Mouse (Mus musculus) liver, embryonic 14.5 days (tissue): ENCODE measurements around the gene Cacybp. TPM values are rescaled to one million over a fixed set of nuclear protein-coding genes. Genes with fewer than 3 reads are reported as not detected.

Source experiments
- ATAC-seq: fragments of 200-750 bp; cut with Nextera tagmentation; 2 replicates; pipeline ENCODE4 v1.8.0; 2017; ENCODE audit warnings: moderate number of reproducible peaks, mild to moderate bottlenecking, moderate library complexity; ENCODE audit not compliant: insufficient read depth
- DNase-seq, 3 experiments: peaks; one replicate each; pipeline ENCODE4 v3.0.0-alpha.2; 2012 to 2013; ENCODE audit warnings: low read depth in 3 of 3, low spot score in 3 of 3
- H3K27ac ChIP-seq: fragments of 300-500 bp; sonication (generic); 2 replicates; pipeline ENCODE4 v1.5.1; 2014; ENCODE audit warnings: moderate library complexity, mild to moderate bottlenecking, control low read depth, inconsistent platforms
- H3K27me3 ChIP-seq: fragments of 300-500 bp; sonication (generic); 2 replicates; pipeline ENCODE4 v1.6.1; 2014; ENCODE audit warnings: mild to moderate bottlenecking, low read length, moderate library complexity; ENCODE audit not compliant: control insufficient read depth, insufficient read depth
- H3K36me3 ChIP-seq: fragments of 300-500 bp; sonication (generic); replicated peaks from 2 replicates; pipeline ENCODE4 v1.6.1; 2014; ENCODE audit warnings: low read depth; ENCODE audit not compliant: control insufficient read depth, insufficient read depth
- H3K4me1 ChIP-seq, 2 experiments: fragments of 200-500 bp in 1 of 2; fragments of 300-500 bp in 1 of 2; sonication (generic) in 1 of 2; replicated peaks; 2 replicates each; pipeline ENCODE4 v1.6.1; 2012 to 2014; ENCODE audit warnings: antibody characterized with exemption in 1 of 2, inconsistent platforms in 1 of 2, low read length in 1 of 2; ENCODE audit not compliant: control insufficient read depth in 2 of 2, insufficient read depth in 2 of 2
- H3K4me2 ChIP-seq: fragments of 300-500 bp; sonication (generic); 2 replicates; pipeline ENCODE4 v1.6.1; 2014; ENCODE audit warnings: low read depth, mild to moderate bottlenecking, control low read depth, moderate library complexity
- H3K4me3 ChIP-seq, 2 experiments: fragments of 200-500 bp in 1 of 2; fragments of 300-500 bp in 1 of 2; sonication (generic) in 1 of 2; 2 replicates each; pipeline ENCODE4 v1.5.1; 2012 to 2014; ENCODE audit warnings: low read depth in 2 of 2, low read length in 2 of 2, mild to moderate bottlenecking in 2 of 2, control low read depth in 1 of 2, inconsistent platforms in 1 of 2, moderate library complexity in 1 of 2; ENCODE audit not compliant: insufficient read depth in 1 of 2
- H3K9ac ChIP-seq: fragments of 300-500 bp; sonication (generic); replicated peaks from 2 replicates; pipeline ENCODE4 v1.6.1; 2014; ENCODE audit warnings: mild to moderate bottlenecking, control low read depth, moderate library complexity
- H3K9me3 ChIP-seq: fragments of 300-500 bp; sonication (generic); 2 replicates; pipeline ENCODE4 v1.6.1; 2016; ENCODE audit warnings: low read length, mixed read lengths; ENCODE audit not compliant: control insufficient read depth
- CTCF ChIP-seq: IDR thresholded peaks from 2 replicates; pipeline ENCODE4 v1.5.1; 2016; ENCODE audit warnings: antibody characterized with exemption, low read depth, control low read depth
- EP300 ChIP-seq: IDR thresholded peaks from 2 replicates; pipeline ENCODE4 v1.6.1; 2016; ENCODE audit warnings: antibody characterized with exemption, low read depth
- WGBS: fragments of 180-500 bp; shearing (Covaris S2); extraction: QIAGEN DNeasy Blood & Tissue Kit; methylation state at CpG from one replicate; pipeline ENCODE4 v1.1.7; 2014; ENCODE audit not compliant: insufficient replicate concordance; 5-methylcytosine and 5-hydroxymethylcytosine counted together
- polyA plus RNA-seq, 2 experiments: library from polyadenylated mRNA; depleted of rRNA in 1 of 2; stranded (reverse) in 1 of 2; unstranded in 1 of 2; fragments of >200 nt; fragmentation: Nextera tagmentation in 1 of 2; extraction: Ambion mirVana in 1 of 2; gene quantifications; 2 replicates each; pipeline versions ENCODE4 v1.2.1 to v1.2.3; 2012 to 2014

The Cacybp gene
- polyA plus RNA-seq, 2 experiments, result 41.9 to 161 TPM

GRCm38 (mm10) chr1:160246844-160247243 lies 34.2 kb upstream of the Cacybp start:
- no peaks in the 10 kb centered on the region for H3K27me3 ChIP-seq
- no peak overlapping the region for H3K9ac ChIP-seq
- no peaks in the 10 kb centered on the region; a peak in 1 of 4 replicates for H3K4me1 ChIP-seq
- TF ChIP-seq EP300 (no peak), CTCF (no peak)
- H3K4me2 ChIP-seq, result no peak overlapping the region
- no peak for ATAC-seq
- no peak overlapping the region for H3K4me3 ChIP-seq
- WGBS, result 59% methylated on average over 4 of the region's 4 CpGs
- no peak for DNase-seq
- H3K27ac ChIP-seq, result no peak overlapping the region
- no peaks in the 10 kb centered on the region for H3K9me3 ChIP-seq
- H3K36me3 ChIP-seq, result no peaks in the 10 kb centered on the region

- no peaks in the 10 kb centered on the region for H3K36me3 ChIP-seq
- 29% methylated on average over 2 of the region's 2 CpGs for WGBS
- H3K4me3 ChIP-seq, result no peak overlapping the region
Observed at GRCm38 (mm10) chr1:160245954-160246353, 33.3 kb upstream of the Cacybp start.

GRCm38 (mm10) chr1:160244689-160245088 lies 32.0 kb upstream of the Cacybp start:
- DNase-seq, result no peak
- TF ChIP-seq CTCF, result no peak
- no peak for TF ChIP-seq EP300
- H3K27me3 ChIP-seq, result no peaks in the 10 kb centered on the region
- no peaks in the 10 kb centered on the region for H3K9me3 ChIP-seq
- no peaks in the 10 kb centered on the region for H3K4me1 ChIP-seq
- H3K27ac ChIP-seq, result no peak overlapping the region
- H3K4me2 ChIP-seq, result no peak overlapping the region
- H3K4me3 ChIP-seq, result no peak overlapping the region
- H3K9ac ChIP-seq, result no peak overlapping the region
- WGBS, result 76% methylated on average over 5 of the region's 5 CpGs
- no peaks in the 10 kb centered on the region for H3K36me3 ChIP-seq
- ATAC-seq, result no peak

More at GRCm38 (mm10) chr1:160245954-160246353, 33.3 kb upstream of the Cacybp start:
- no peak overlapping the region for H3K9ac ChIP-seq
- H3K27me3 ChIP-seq, result no peaks in the 10 kb centered on the region
- no peaks in the 10 kb centered on the region; a peak in 1 of 4 replicates for H3K4me1 ChIP-seq
- ATAC-seq (no peak), DNase-seq (no peak)
- no peaks in the 10 kb centered on the region for H3K9me3 ChIP-seq
- TF ChIP-seq CTCF, result no peak
- no peak for TF ChIP-seq EP300
- no peak overlapping the region for H3K4me2 ChIP-seq
- no peak overlapping the region for H3K27ac ChIP-seq

- no peaks in the 10 kb centered on the region; the same call in 1 of the 2 replicates for H3K36me3 ChIP-seq
- WGBS, result 82% methylated on average over 2 of the region's 2 CpGs
- no peak for DNase-seq
- H3K9ac ChIP-seq, result no peak overlapping the region
- H3K4me2 ChIP-seq, result no peak overlapping the region
- H3K4me3 ChIP-seq, result no peak overlapping the region
- H3K4me1 ChIP-seq, result no peaks in the 10 kb centered on the region
- no peak for TF ChIP-seq EP300
- TF ChIP-seq CTCF, result no peak
- no peaks in the 10 kb centered on the region for H3K9me3 ChIP-seq
- H3K27ac ChIP-seq, result no peak overlapping the region
- no peaks in the 10 kb centered on the region for H3K27me3 ChIP-seq
- no peak for ATAC-seq
Observed at GRCm38 (mm10) chr1:160240091-160240490, 27.4 kb upstream of the Cacybp start.

- ATAC-seq, result no peak
- no peaks in the 10 kb centered on the region; a peak in 1 of 4 replicates for H3K4me1 ChIP-seq
- H3K27ac ChIP-seq, result no peak overlapping the region
- WGBS, result 76% methylated on average over 1 of the region's 1 CpGs
- H3K9ac ChIP-seq, result no peak overlapping the region
- DNase-seq, result no peak
- TF ChIP-seq CTCF (no peak), EP300 (no peak)
- H3K27me3 ChIP-seq, result no peaks in the 10 kb centered on the region
- no peak overlapping the region for H3K4me3 ChIP-seq
- H3K36me3 ChIP-seq, result no peaks in the 10 kb centered on the region; the same call in 1 of the 2 replicates
- no peaks in the 10 kb centered on the region for H3K9me3 ChIP-seq
- H3K4me2 ChIP-seq, result no peak overlapping the region
Observed at GRCm38 (mm10) chr1:160238852-160239443, 26.3 kb upstream of the Cacybp start.
